Mouse (Mus musculus) lung, postnatal 14 days (tissue): Measurements from ENCODE around the gene Marveld3.
A peak's percentile ranks its signal among the peaks of the same experiment; 100 is the strongest.

ENCODE experiments used
- DNase-seq: peaks from one replicate; pipeline ENCODE4 v3.0.0; 2021

Gene Marveld3

GRCm38 (mm10) chr8:109963421-109963820 lies 1.4 kb upstream of the Marveld3 start:
- no peak for DNase-seq

- DNase-seq, result no peak
Observed at GRCm38 (mm10) chr8:109962896-109963295, 893 bp upstream of the Marveld3 start.

- no peak for DNase-seq
Observed at GRCm38 (mm10) chr8:109959112-109959511, 2.9 kb downstream of the Marveld3 start.

- DNase-seq, result no peak
Observed at GRCm38 (mm10) chr8:109958036-109958655, 3.9 kb downstream of the Marveld3 start.

GRCm38 (mm10) chr8:109957167-109958028 lies 4.6 kb downstream of the Marveld3 start:
- DNase-seq, result no peak

- no peak for DNase-seq
Observed at GRCm38 (mm10) chr8:109954486-109954948, 7.5 kb downstream of the Marveld3 start.

- no peak for DNase-seq
Observed at GRCm38 (mm10) chr8:109952171-109952570, 9.8 kb downstream of the Marveld3 start.

- no peak for DNase-seq
Observed at GRCm38 (mm10) chr8:109948285-109948564, 13.8 kb downstream of the Marveld3 start.

GRCm38 (mm10) chr8:109947447-109948284 lies 14.3 kb downstream of the Marveld3 start:
- peak; percentile 37 for DNase-seq

GRCm38 (mm10) chr8:109946272-109946671 lies 15.7 kb downstream of the Marveld3 start:
- no peak for DNase-seq

- DNase-seq, result no peak
Observed at GRCm38 (mm10) chr8:109945694-109946093, 16.3 kb downstream of the Marveld3 start.

GRCm38 (mm10) chr8:109945153-109945632 lies 16.8 kb downstream of the Marveld3 start:
- no peak for DNase-seq

GRCm38 (mm10) chr8:109941606-109942360 lies 20.2 kb downstream of the Marveld3 start:
- DNase-seq, result no peak

GRCm38 (mm10) chr8:109920406-109921390 lies 41.3 kb downstream of the Marveld3 start:
- DNase-seq, result no peak

GRCm38 (mm10) chr8:109917277-109917676 lies 44.7 kb downstream of the Marveld3 start:
- DNase-seq, result peak; percentile 58

GRCm38 (mm10) chr8:109907376-109907775 lies 54.6 kb downstream of the Marveld3 start:
- DNase-seq, result no peak

- no peak for DNase-seq
Observed at GRCm38 (mm10) chr8:109906907-109907306, 55.1 kb downstream of the Marveld3 start.

GRCm38 (mm10) chr8:109904928-109905668 lies 56.9 kb downstream of the Marveld3 start:
- no peak for DNase-seq

- DNase-seq, result no peak
Observed at GRCm38 (mm10) chr8:109903909-109904469, 58.0 kb downstream of the Marveld3 start.

- DNase-seq, result no peak
Observed at GRCm38 (mm10) chr8:109902379-109902778, 59.6 kb downstream of the Marveld3 start.
